Mouse (Mus musculus) CH12F3 (cell line): ENCODE data around the gene Epor.

Source experiments
- in situ Hi-C: fragments of 300-500 bp; cut with MboI; formaldehyde crosslinking; loops from 2 replicates; pipeline ENCODE4 v1.14.3; 2020; ENCODE audit warnings: low sequenced_read_pairs

The Epor gene

DNA sequence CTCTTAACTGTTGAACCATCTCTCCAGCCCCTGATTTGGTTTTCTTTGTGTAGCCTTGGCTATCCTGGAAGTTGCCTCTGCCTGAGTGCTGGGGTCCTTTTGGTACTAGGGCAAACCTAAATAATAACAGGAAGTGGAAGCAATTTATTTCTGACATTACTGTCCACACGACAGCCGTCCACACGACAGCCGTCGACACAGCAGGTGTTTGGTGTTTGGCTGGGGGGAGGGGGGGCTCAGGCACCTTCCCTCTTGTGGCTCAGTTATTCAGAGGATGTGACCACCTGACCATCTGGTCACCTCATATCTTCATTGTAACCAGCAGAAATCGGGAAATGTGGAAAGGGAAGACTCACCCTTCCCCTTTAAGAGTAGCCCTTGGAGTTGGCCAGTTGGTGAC lies 5.6 kb upstream of the Epor start:
- in situ Hi-C loops, result no loop called here

DNA sequence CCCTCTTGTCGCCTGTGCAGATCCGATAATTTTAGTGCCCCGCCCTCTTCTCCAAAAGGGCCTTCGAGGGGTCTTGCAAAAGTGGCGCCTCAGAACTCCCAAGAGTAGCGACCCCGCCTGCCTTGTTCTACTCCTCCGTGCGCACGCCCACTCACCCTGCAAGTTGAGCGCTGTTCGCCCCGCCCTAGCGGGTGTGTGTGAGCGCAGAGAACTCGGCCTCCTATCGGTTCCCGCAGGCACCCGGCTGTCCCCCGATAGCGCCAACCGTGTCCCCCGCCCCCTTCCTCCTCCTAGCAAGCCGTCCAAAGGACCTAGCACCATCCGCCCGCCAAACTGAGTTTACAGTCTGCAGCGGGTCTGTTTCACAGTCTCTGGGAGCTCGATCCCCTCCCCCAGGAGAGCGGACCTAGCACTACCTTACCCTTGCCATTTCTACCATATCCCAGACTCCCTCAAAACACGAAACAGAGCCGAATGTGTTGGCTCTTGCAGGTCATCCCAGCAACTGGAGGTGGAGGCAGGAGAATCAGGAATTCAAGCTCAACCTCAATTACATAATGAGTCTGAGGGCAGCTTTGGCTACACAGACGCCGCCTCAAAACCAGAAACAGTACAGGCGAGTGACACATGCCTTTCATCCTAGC lies 768 bp downstream of the Epor start:
- in situ Hi-C loops, result no loop called here

- in situ Hi-C loops, result no loop called here
Measured at GRCm38 (mm10) chr9:21962010-21962409, 1.3 kb downstream of the Epor start.

DNA sequence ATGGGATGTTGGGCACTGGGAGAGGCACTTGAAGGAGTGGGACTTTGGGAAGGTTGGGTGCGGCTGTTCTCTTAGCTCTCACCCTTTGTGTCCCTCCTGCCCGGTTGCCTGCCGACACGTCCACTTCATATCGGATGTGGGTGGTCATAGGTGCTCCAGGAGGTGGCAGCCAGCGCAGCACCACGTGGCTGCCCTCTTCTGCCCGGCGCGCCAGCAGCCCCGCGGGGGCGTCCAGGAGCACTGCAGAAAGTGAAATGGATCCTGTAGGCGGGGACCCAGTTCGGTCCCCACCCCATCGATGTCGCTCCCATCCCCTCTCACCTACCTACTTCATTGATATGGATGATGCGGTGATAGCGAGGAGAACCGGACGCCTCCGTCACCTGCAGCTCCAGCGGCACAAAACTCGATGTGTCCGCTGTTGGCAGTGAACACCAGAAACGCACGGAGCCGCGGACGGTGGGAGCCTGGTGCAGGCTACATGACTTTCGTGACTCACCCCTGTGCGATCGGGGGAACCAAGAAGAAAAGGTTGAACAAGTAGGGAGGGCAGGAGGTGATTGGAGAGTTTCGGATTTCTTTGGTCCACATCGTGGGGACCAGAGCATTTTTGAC lies 1.8 kb downstream of the Epor start:
- in situ Hi-C loops, result no loop called here

DNA sequence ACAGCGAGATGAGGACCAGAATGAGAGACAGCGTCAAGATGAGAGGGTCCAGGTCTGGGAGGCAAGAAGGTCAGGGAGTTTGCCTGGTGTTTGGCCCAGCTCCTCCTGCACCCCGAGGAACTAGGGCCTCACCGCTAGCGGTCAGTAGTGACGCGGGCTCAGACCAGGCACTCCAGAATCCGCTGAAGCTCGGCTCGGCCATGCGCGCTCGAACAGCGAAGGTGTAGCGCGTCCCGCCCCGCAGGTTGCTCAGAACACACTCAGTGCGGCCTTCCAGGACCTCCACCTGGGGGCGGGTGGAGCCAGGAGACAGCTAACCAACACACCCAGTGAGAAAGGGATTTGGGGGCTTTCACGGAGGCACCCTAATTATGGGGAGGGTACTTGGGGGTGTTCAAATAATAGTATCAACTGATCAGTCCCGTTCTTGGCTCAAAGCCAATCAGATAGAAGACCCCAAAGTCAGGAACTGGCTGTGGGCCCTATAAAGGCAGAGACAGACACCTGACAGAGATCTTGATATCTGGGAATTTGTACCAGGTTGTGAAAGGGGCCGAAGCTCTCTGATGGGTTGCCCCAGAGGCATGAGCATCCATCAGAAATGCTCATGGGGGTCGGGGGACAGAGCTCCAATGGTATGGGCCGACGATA lies 2.6 kb downstream of the Epor start:
- in situ Hi-C loops, result no loop called here

DNA sequence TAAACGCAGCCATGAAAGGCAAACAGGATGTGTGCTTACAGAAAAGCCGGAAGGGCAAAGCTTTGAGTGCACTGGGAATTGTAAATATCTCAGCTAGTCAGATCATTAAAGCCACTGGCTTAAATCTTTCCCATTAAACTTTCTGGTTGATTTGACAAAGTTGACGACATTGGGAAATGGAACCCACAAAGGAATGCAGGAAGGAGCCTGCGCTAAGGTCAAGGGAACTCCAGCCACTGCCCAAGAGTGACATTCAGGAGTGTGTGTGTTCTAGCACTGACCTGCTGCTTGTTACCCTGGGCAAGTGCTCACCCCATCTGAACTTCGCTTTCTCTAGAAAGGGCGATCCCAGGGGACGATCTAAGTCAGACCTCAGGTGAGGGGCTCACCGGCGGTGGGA lies 3.2 kb downstream of the Epor start:
- in situ Hi-C loops, result no loop called here

DNA sequence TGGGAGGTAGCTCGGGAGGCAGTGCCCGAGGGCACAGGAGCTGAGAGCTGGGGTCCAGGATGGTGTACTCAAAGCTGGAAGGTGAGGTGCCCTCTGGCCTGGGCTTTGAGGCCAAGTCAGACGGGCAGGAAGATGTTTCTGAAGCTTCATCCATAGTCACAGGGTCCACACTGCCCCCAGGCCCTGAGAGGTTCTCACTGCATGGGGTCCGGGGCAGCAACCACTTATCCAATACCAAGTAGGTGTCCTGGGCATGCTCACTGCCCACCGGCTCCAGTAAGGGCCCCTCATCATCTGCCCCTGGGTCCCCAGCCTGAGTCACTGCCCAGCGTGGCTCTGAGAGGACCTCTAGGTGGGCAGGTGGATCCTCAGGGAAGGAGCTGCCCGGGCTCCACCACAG lies 4.1 kb downstream of the Epor start:
- in situ Hi-C loops, result no loop called here

DNA sequence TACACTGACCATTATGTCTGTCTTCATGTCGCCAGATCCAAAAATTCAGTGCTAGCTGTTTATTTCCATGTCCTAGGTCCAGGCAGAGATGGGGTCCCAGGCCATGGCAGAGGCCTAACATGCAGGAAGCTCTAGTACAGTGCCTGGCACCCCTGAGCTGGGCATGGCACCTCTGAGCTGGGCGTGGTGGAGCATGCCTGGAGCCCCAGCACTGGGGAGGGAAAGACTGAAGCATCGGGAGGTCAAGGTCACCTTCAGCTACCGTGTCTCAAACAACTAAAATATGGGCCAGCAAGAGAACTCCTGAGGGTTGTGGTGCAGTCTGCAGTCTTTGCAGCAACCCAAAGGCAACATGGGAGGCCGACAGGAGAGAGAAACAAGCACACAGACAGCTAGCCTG lies 4.9 kb downstream of the Epor start:
- in situ Hi-C loops, result no loop called here

DNA sequence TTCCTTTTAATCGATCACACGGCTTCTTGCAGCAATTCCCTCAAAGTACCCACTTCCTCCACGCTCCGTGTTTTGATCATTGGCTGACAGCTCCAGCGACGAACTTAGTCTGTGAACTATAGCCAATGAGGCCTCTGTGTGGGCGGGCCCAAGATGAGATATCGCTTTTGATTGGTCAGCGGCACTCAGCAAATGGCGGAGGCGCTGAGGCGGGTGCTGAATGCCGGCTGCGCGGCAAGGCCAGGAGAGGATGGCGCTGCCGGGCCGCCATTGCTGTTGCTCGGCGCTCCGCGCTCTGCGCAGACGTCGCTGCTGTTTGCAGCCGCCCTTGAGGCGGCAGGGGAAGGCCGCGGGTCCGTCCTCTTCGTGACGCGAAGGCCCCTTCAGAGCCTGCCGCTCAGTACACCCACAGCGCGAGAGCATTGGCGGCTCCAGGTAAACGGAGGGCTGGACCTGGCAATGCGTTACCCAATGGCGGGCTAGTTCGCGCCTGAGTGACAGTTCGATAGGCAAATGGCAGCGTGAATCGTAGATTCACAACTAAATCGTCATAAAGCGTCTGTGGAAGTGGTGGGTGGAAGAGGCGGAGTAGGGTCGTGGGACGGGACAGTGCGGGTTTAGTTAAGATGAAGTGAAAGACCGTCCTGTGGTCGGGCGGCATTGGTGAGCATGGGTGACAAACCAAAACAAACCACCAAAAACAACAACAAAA lies 7.6 kb downstream of the Epor start, which contains the start of gene Swsap1:
Swsap1 (plus strand) TSS at position 186 of the 712 bp plus-strand sequence.
- in situ Hi-C loops, result no loop called here

- in situ Hi-C loops, result no loop called here
Measured at GRCm38 (mm10) chr9:21955225-21955569, 8.1 kb downstream of the Epor start.

DNA sequence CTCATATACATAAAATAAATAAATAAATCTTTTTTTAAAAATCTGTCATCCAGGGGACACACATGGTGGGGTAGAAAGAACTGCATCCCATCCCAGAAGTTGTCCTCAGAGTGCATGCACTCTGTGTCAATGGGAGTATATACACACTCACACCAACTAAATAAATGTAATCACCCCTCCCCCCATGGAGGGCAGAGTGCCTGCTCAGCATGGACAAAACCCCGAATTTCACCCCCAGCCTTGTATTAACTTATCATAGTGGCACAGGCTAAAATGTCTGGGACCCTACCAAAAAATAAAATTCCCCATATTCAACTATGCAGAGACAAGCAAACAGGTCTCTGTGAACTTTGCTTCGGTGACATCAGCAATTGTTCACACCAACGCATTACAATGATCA lies 8.7 kb downstream of the Epor start:
- in situ Hi-C loops, result no loop called here

- in situ Hi-C loops, result no loop called here
Measured at GRCm38 (mm10) chr9:21953600-21953999, 9.7 kb downstream of the Epor start.

GRCm38 (mm10) chr9:21951977-21952376 lies 11.3 kb downstream of the Epor start:
- in situ Hi-C loops, result no loop called here

DNA sequence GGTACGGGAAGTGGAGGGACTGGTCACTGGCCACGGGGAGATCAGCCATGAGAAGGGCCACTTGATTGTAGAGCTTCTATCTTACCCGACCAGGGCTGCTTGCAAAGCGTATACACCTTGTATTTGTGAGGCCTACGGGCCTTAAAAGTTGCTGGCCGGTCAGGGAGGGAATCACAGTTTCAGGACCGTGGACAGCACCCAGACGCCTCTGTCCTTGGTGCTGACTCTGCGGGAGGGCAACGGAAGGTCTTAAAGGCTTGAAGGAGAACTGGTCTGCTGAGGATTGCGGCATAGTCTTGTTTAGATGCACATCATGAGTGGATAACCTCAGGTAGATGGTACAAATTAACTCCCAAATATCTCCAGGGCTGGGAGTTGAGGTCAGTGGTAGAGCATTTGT lies 13.0 kb downstream of the Epor start:
- in situ Hi-C loops, result no loop called here

GRCm38 (mm10) chr9:21948790-21949189 lies 14.5 kb downstream of the Epor start:
- in situ Hi-C loops, result no loop called here

- in situ Hi-C loops, result no loop called here
Measured at GRCm38 (mm10) chr9:21948146-21948545, 15.2 kb downstream of the Epor start.

- in situ Hi-C loops, result no loop called here
Measured at GRCm38 (mm10) chr9:21947540-21948130, 15.7 kb downstream of the Epor start.

DNA sequence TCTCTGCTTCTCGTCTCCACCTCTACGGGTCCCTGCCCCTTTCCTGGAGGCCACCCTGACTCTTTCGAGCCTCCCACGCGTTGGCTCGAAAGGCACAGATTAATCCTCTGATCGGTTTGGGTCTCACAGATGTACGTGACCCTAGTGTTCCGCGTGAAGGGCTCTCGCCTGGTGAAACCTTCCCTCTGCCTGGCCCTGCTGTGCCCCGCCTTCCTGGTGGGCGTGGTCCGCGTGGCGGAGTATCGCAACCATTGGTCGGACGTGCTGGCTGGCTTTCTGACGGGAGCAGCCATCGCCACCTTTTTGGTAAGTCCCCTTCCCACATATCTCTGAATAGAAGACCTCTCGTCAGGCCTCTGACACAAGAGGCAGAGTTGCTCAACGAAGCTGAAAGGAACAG lies 19.0 kb downstream of the Epor start:
- in situ Hi-C loops, result no loop called here

DNA sequence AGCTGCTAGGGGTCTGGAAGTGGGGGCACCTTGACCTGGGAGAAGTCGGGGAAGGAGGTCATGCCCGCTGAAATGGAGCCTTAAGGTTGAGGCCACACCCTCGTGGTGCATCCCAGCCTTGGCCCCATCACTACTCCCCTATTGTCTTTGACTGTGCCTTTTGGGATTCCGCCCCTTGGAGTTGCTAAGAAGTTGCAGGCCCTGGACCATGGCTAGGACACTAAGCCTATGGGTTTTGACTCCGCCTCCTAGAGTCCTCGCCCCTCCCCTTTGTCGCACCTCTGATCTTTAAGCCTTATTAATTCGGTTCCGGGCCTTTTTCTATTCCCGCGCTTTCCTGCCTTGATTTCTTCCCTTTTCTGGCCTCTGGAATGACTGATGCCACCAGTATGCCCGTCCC lies 19.7 kb downstream of the Epor start:
- in situ Hi-C loops, result no loop called here

DNA sequence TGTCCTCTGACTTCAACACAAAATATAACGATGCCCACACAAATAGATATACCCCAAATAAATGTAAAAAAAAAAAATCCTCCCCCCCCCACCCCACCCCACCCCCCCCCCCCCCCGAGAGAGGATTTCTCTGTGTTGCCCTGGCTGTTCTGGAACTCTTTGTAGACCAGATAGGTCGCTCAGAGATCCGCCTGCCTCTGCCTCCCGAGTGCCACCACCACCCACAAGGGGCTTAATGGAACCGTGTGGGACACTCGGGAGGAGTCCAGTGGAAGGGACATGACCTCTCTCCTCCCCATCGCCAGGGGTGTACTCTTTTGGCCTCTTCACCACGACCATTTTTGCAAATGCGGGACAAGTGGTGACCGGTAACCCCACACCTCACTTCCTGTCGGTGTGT lies 20.3 kb downstream of the Epor start:
- in situ Hi-C loops, result no loop called here

DNA sequence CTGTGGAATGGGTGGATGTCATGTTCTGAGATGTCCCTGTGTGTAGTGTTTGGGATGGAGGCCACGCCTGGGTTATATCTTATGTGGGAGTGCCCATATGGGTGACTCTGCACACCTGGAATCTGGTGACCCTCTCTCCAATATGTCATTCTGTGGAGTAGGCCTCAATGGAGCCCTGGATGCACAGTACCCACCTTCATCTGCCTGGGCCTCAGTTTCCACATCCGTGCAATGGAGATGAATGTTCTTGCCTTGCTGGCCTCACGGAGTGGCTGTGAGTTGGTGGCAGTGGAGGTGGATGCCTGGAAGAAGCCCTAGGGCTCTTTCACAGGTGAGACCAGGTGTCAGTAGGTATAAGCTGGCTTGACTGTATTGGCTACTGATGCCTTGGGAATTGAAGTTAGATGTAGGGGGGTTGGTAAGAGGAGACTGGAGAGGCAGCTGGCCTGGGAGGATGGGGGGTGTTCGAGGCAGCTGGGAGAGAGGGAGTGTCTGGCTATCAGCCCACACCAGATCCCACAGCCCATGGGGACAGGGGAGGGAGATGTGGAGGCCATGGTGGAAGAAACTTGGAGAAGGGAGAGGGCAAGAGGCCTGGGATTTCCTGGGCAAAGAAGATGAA lies 25.0 kb downstream of the Epor start:
- in situ Hi-C loops, result no loop called here
